24 mouse cellular contexts compared by ENCODE assay signal in genomic region chr1:91103366-91103983, GRCm38 (mm10). TPM values are rescaled to one million over a fixed set of nuclear protein-coding genes. Genes with fewer than 3 reads are reported as not detected.
DNase-seq lines count a peak whose midpoint lies in the region; ATAC-seq and TF ChIP-seq lines count a peak whose summit lies in the region.
"Had no signal": no experiment of that assay in that cellular context is flagged by ENCODE, and none has a peak within 500 bp of the region (broad histone marks: within the 10 kb centered on the region; RNA-seq: fewer than 3 reads in every experiment).

No protein-coding gene starts in this region.

- ATAC-seq in heart, postnatal 0 days (ENCODE audit: insufficient read depth, low read depth), result no peak
- ATAC-seq in stomach, postnatal 0 days (ENCODE audit: low FRiP score, low TSS enrichment), result peak; percentile 53; the same call in 1 of the 2 replicates
- ATAC-seq: forebrain, embryonic 16.5 days; inflammation-experienced regulatory T-cells, adult 6 months; midbrain, embryonic 13.5 days had no signal

- no peak overlapping the region for H3K4me2 ChIP-seq in heart, postnatal 0 days (ENCODE audit: low read depth, low read length)
- H3K4me2 ChIP-seq in stomach, postnatal 0 days (replicated peaks; ENCODE audit: low read depth), result no peak overlapping the region
- H3K4me2 ChIP-seq: hindbrain, embryonic 14.5 days; limb, embryonic 15.5 days; lung, embryonic 14.5 days; midbrain, embryonic 13.5 days had no signal

- no peak overlapping the region for H3K9ac ChIP-seq in heart, postnatal 0 days (replicated peaks; ENCODE audit: low read depth, low read length)
- no peak overlapping the region for H3K9ac ChIP-seq in stomach, postnatal 0 days (ENCODE audit: low read length)
- H3K9ac ChIP-seq: hindbrain, embryonic 14.5 days; limb, embryonic 15.5 days; lung, embryonic 14.5 days; midbrain, embryonic 13.5 days had no signal

- 75% methylated on average over 15 of the region's 15 CpGs for whole genome bisulfite sequencing in heart, postnatal 0 days
- 76% methylated on average over 15 of the region's 15 CpGs for WGBS in stomach, postnatal 0 days

- DNase-seq in gastrocnemius, adult 2 months, result peak; percentile 68
- DNase-seq in gastrocnemius, postnatal 14 days, result no peak
- no peak for DNase-seq in heart, postnatal 0 days (ENCODE audit: low spot score)
- DNase-seq in heart, postnatal 4 days, result no peak
- peak; percentile 65 to 79 for DNase-seq in lung, adult 18-20 months
- no peak for DNase-seq in lung, postnatal 14 days
- no peak for DNase-seq in stomach, postnatal 0 days (ENCODE audit: low spot score)
- DNase-seq in spleen, postnatal 10 days (ENCODE audit: low spot score in 2 of 2), result no peak
- DNase-seq: adrenal gland, postnatal 10 days; cerebellum, adult 18-20 months; cerebellum, postnatal 14 days; heart, adult 2 months; kidney, adult 9 months; kidney, postnatal 4 days; lung, embryonic 14.5 days; thymus, postnatal 14 days had no signal

- H3K27me3 ChIP-seq in heart, postnatal 0 days (ENCODE audit: control insufficient read depth, insufficient read depth, low read length), result no peaks in the 10 kb centered on the region
- H3K27me3 ChIP-seq in stomach, postnatal 0 days (ENCODE audit: control insufficient read depth, insufficient read depth, low read length), result no peaks in the 10 kb centered on the region
- H3K27me3 ChIP-seq: limb, embryonic 15.5 days; megakaryocyte, embryonic 14.5 days; midbrain, embryonic 13.5 days had no signal

- no peak for TF ChIP-seq EP300 in heart, postnatal 0 days (IDR thresholded peaks at IDR 0.05; ENCODE audit: low read depth)
- no peak for TF ChIP-seq EP300 in stomach, postnatal 0 days (optimal IDR thresholded peaks at IDR 0.05)

- TF ChIP-seq CTCF in gastrocnemius, adult 2 months (IDR thresholded peaks at IDR 0.05), result no peak
- no peak for TF ChIP-seq CTCF in heart, postnatal 0 days (IDR thresholded peaks at IDR 0.05; ENCODE audit: low read depth)
- TF ChIP-seq CTCF in stomach, postnatal 0 days (IDR thresholded peaks at IDR 0.05; ENCODE audit: low read depth), result no peak

- H3K4me1 ChIP-seq in heart, postnatal 0 days (ENCODE audit: control insufficient read depth, insufficient read depth), result peaks cover 5% of the 10 kb centered on the region
- H3K4me1 ChIP-seq in stomach, postnatal 0 days (replicated peaks; ENCODE audit: control insufficient read depth, insufficient read depth), result no peaks in the 10 kb centered on the region
- H3K4me1 ChIP-seq: midbrain, embryonic 13.5 days had no signal

- H3K4me3 ChIP-seq in gastrocnemius, adult 2 months, result no peak overlapping the region
- no peak overlapping the region for H3K4me3 ChIP-seq in heart, postnatal 0 days (ENCODE audit: low read depth, low read length)
- no peak overlapping the region for H3K4me3 ChIP-seq in stomach, postnatal 0 days (ENCODE audit: low read depth, low read length)
- H3K4me3 ChIP-seq: forebrain, embryonic 10.5 days; heart, adult 2 months; limb, embryonic 15.5 days; megakaryocyte, embryonic 14.5 days; midbrain, embryonic 13.5 days had no signal

- intact Hi-C loops in gastrocnemius, adult 2 months (cut with DNase I), result no loop called here
- intact Hi-C loops in gastrocnemius, postnatal 14 days (cut with DNase I; ENCODE audit: low total_unique reads), result no loop called here

- H3K36me3 ChIP-seq in heart, postnatal 0 days (replicated peaks; ENCODE audit: control insufficient read depth, insufficient read depth, low read length), result peaks cover 73% of the 10 kb centered on the region
- H3K36me3 ChIP-seq in stomach, postnatal 0 days (ENCODE audit: control insufficient read depth, insufficient read depth, low read length), result peaks cover 13% of the 10 kb centered on the region; the same call in 1 of the 2 replicates

- peak overlapping the region; percentile 73 for H3K27ac ChIP-seq in gastrocnemius, adult 2 months
- peak overlapping the region; percentile 50 for H3K27ac ChIP-seq in heart, postnatal 0 days (ENCODE audit: low read depth)
- H3K27ac ChIP-seq in stomach, postnatal 0 days (replicated peaks), result peak overlapping the region; percentile 40; the same call in 1 of the 2 replicates
- H3K27ac ChIP-seq: forebrain, embryonic 10.5 days; heart, adult 2 months; hindbrain, embryonic 14.5 days; limb, embryonic 15.5 days; midbrain, embryonic 13.5 days had no signal

- no peaks in the 10 kb centered on the region for H3K9me3 ChIP-seq in heart, postnatal 0 days (replicated peaks; ENCODE audit: control insufficient read depth, low read length)
- H3K9me3 ChIP-seq in stomach, postnatal 0 days (ENCODE audit: control insufficient read depth, low read length), result no peaks in the 10 kb centered on the region
- H3K9me3 ChIP-seq: forebrain, embryonic 10.5 days; limb, embryonic 15.5 days; megakaryocyte, embryonic 14.5 days; midbrain, embryonic 13.5 days had no signal

RNA-seq across cellular contexts. Expression of gene Rbm44, which starts 41.4 kb away (rescaled TPM):
- total RNA-seq in gastrocnemius, adult 2 months (2021), result not detected
- total RNA-seq in gastrocnemius, postnatal 14 days (2021), result not detected
- 0.04 and 4.4 TPM in 2 replicates for total RNA-seq in heart, postnatal 0 days (2014; rRNA removed; ENCODE audit: low replicate concordance)
- 0.71 and 0.97 TPM in 2 replicates for polyA plus RNA-seq in heart, postnatal 0 days (2015; fragmentation: Nextera tagmentation; extraction: Ambion mirVana)
- 1 to 10 TPM in 1 of 2 experiments, under 1 TPM in 1; 0.88 to 1.1 TPM for total RNA-seq in heart, postnatal 4 days (2021)
- polyA plus RNA-seq in stomach, postnatal 0 days (2015; fragmentation: Nextera tagmentation; extraction: Ambion mirVana), result 0.15 and 0.24 TPM in 2 replicates
- total RNA-seq: heart, adult 2 months; left cerebral cortex, postnatal 36 days had no signal
- polyA plus RNA-seq: heart, adult 2 months had no signal

Comparison
In these comparisons a context has a peak if more than half of its experiments do, and no peak if none do; other contexts are left out.
1. DNase-seq: peak in gastrocnemius, adult 2 months (single experiment) and lung, adult 18-20 months (2 of 2); none in gastrocnemius, postnatal 14 days (single experiment), heart, postnatal 0 days (single experiment), heart, postnatal 4 days (single experiment), lung, postnatal 14 days (single experiment), stomach, postnatal 0 days (single experiment) and spleen, postnatal 10 days (0 of 2).
2. Peak in every context shown above with its lines, with median percentiles within 50 percentile points of each other: H3K27ac ChIP-seq.